Mouse (Mus musculus): ENCODE data around the gene Fam19a4. TPM values are rescaled to one million over a fixed set of nuclear protein-coding genes. Genes with fewer than 3 reads are reported as not detected.

Gene Fam19a4
- not detected for total RNA-seq (2021)

- peak; percentile 22 for DNase-seq
Observed at GRCm38 (mm10) chr6:97060074-97060681, at the start of gene Fam19a4. Gene Fam19a4, minus strand, starts transcription at chr6:97060413.

GRCm38 (mm10) chr6:97106777-97107176, 46.6 kb upstream of the Fam19a4 start:
- DNase-seq = peak; percentile 51

- DNase-seq = no peak
Observed at GRCm38 (mm10) chr6:97106106-97106505, 45.9 kb upstream of the Fam19a4 start.

GRCm38 (mm10) chr6:97104264-97104852, 44.1 kb upstream of the Fam19a4 start:
- no peak for DNase-seq

GRCm38 (mm10) chr6:97101958-97102702, 41.9 kb upstream of the Fam19a4 start:
- no peak for DNase-seq

GRCm38 (mm10) chr6:97101190-97101957, 41.2 kb upstream of the Fam19a4 start:
- DNase-seq = no peak

- DNase-seq = no peak
Observed at GRCm38 (mm10) chr6:97082336-97082735, 22.1 kb upstream of the Fam19a4 start.

- no peak for DNase-seq
Observed at GRCm38 (mm10) chr6:97080016-97080415, 19.8 kb upstream of the Fam19a4 start.

- DNase-seq = no peak
Observed at GRCm38 (mm10) chr6:97059599-97059998, 614 bp downstream of the Fam19a4 start.

GRCm38 (mm10) chr6:97052196-97052770, 7.9 kb downstream of the Fam19a4 start:
- DNase-seq = no peak

GRCm38 (mm10) chr6:97048403-97048802, 11.8 kb downstream of the Fam19a4 start:
- DNase-seq = no peak

GRCm38 (mm10) chr6:97046541-97046940, 13.7 kb downstream of the Fam19a4 start:
- DNase-seq = no peak

- no peak for DNase-seq
Observed at GRCm38 (mm10) chr6:97027110-97027677, 33.0 kb downstream of the Fam19a4 start.

- no peak for DNase-seq
Observed at GRCm38 (mm10) chr6:97019323-97019722, 40.9 kb downstream of the Fam19a4 start.

- DNase-seq = no peak
Observed at GRCm38 (mm10) chr6:97016711-97017110, 43.5 kb downstream of the Fam19a4 start.

- no peak for DNase-seq
Observed at GRCm38 (mm10) chr6:97016018-97016417, 44.2 kb downstream of the Fam19a4 start.

- peak; percentile 71 for DNase-seq
Observed at GRCm38 (mm10) chr6:97006513-97007094, 53.6 kb downstream of the Fam19a4 start.

GRCm38 (mm10) chr6:97005038-97005437, 55.2 kb downstream of the Fam19a4 start:
- DNase-seq = peak; percentile 43

- DNase-seq = no peak
Observed at GRCm38 (mm10) chr6:96995556-96996159, 64.6 kb downstream of the Fam19a4 start.

- DNase-seq = no peak
Observed at GRCm38 (mm10) chr6:96991741-96992140, 68.5 kb downstream of the Fam19a4 start.

- no peak for DNase-seq
Observed at GRCm38 (mm10) chr6:96977537-96977936, 82.7 kb downstream of the Fam19a4 start.

Measured in heart, postnatal 4 days (tissue).